Mouse (Mus musculus): ENCODE results near the gene Olfr959. TPM values are rescaled to one million over a fixed set of nuclear protein-coding genes. Genes with fewer than 3 reads are reported as not detected.

Olfr959 gene
- total and polyA plus RNA-seq, 3 experiments, result not detected

DNA sequence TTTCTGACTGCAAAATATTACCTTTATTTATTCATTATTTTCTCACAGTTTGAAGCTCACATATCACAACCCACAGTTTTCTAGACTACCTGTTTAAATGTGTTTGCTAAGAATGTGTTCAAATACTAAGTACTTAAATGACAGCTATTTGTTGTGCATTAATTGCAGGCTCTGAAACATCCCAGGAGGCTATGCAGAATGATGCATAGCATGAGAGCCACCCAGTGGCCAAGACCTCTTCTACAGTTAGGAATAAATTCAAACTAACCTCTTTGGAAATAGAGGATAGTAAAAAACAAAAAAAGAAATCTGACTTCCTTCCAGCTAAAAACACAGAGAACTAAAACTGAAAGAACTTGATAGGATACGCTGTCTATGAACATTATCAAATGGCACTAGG lies 36.6 kb upstream of the Olfr959 start:
- no peak overlapping the region for H3K4me3 ChIP-seq (replicated peaks in 1 of 3; ENCODE audit: low read depth in 2 of 3, low read length in 2 of 3, poor library complexity in 1 of 3)
- H3K4me2 ChIP-seq (ENCODE audit: insufficient read depth, low read depth, poor library complexity, severe bottlenecking), result no peak overlapping the region
- dilution Hi-C loops (cut with MboI; ENCODE audit: extremely low pct_ligation_motif_present, extremely low pct_unique_long_range_greater_than_20kb, low sequenced_read_pairs), result no loop called here
- TF ChIP-seq SMC3 (IDR thresholded peaks at IDR 0.05; ENCODE audit: low read depth, low read length), result peak; percentile 54
- no peak for TF ChIP-seq ZC3H11A (IDR thresholded peaks at IDR 0.05; ENCODE audit: low read depth, low read length)
- TF ChIP-seq JUN (IDR thresholded peaks at IDR 0.05; ENCODE audit: insufficient read depth, low read depth, low read length), result no peak
- peak; percentile 10 to 47; a peak in 2 of 4 replicates for TF ChIP-seq CTCF (conservative IDR thresholded peaks at IDR 0.05 in 1 of 2, IDR thresholded peaks at IDR 0.05 in 1 of 2; ENCODE audit: low read depth in 2 of 2, low read length in 2 of 2)
- no peak for TF ChIP-seq MYC (IDR thresholded peaks at IDR 0.05; ENCODE audit: low read depth, low read length)
- peak; percentile 61 for TF ChIP-seq RAD21 (IDR thresholded peaks at IDR 0.05; ENCODE audit: low read depth, low read length)
- H3K27me3 ChIP-seq (replicated peaks), result no peaks in the 10 kb centered on the region
- H3K36me3 ChIP-seq (replicated peaks in 1 of 2; ENCODE audit: control insufficient read depth in 1 of 2, insufficient read depth in 1 of 2, low read length in 1 of 2), result no peaks in the 10 kb centered on the region
- peak; percentile 29 for DNase-seq (ENCODE audit: extremely low read depth)
- H3K9ac ChIP-seq (ENCODE audit: insufficient read depth, low read depth), result no peak overlapping the region
- H3K79me2 ChIP-seq (replicated peaks; ENCODE audit: control insufficient read depth, extremely low read depth, insufficient read depth, poor library complexity, severe bottlenecking), result no peaks in the 10 kb centered on the region
- H3K4me1 ChIP-seq (ENCODE audit: control insufficient read depth in 1 of 2, insufficient read depth in 2 of 2), result no peaks in the 10 kb centered on the region
- in situ Hi-C loops (cut with MboI; ENCODE audit: low pct_ligation_motif_present, low pct_unique_long_range_greater_than_20kb, low sequenced_read_pairs), result no loop called here
- H3K27ac ChIP-seq (ENCODE audit: insufficient read depth, low read depth), result no peak overlapping the region
- no peaks in the 10 kb centered on the region for H3K9me3 ChIP-seq (replicated peaks; ENCODE audit: low read length)

DNA sequence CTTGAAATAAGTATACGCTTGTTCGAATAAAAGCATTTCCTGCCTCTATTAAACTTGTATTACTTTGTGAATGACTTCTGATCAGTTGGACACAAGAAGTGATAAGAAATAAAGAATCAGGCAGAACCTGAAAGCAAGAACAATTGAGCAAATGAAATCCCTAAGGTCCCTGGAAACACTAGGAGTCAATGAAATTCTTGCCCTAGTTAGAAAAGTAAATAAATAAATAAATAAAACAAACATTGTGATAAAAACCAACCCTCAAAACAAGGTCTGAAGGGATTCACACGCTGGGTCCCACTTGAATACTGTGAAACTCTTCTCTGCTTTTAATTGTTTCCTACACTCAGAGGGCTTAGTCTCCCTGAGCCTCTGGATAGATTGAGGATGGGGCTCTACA lies 35.0 kb upstream of the Olfr959 start, which contains the start of gene Olfr148:
Gene Olfr148, plus strand, starts transcription at position 301 of the 400 bp plus-strand sequence.
- in situ Hi-C loops (cut with MboI; ENCODE audit: low pct_ligation_motif_present, low pct_unique_long_range_greater_than_20kb, low sequenced_read_pairs) (no loop called here), dilution Hi-C loops (cut with MboI; ENCODE audit: extremely low pct_ligation_motif_present, extremely low pct_unique_long_range_greater_than_20kb, low sequenced_read_pairs) (no loop called here)
- DNase-seq (ENCODE audit: extremely low read depth), result no peak
- H3K9me3 ChIP-seq (replicated peaks; ENCODE audit: low read length), result no peaks in the 10 kb centered on the region
- no peak within 1 kb of the TSS for H3K27ac ChIP-seq (ENCODE audit: insufficient read depth, low read depth)
- no peak within 1 kb of the TSS for H3K4me3 ChIP-seq (replicated peaks in 1 of 3; ENCODE audit: low read depth in 2 of 3, low read length in 2 of 3, poor library complexity in 1 of 3)
- TF ChIP-seq MAFK (IDR thresholded peaks at IDR 0.05; ENCODE audit: insufficient replicate concordance, low read length) (no peak), ETS1 (conservative IDR thresholded peaks at IDR 0.05; ENCODE audit: low read depth, low read length) (no peak), RAD21 (IDR thresholded peaks at IDR 0.05; ENCODE audit: low read depth, low read length) (no peak), UBTF (IDR thresholded peaks at IDR 0.05; ENCODE audit: low read depth, low read length) (no peak), ZMIZ1 (IDR thresholded peaks at IDR 0.05; ENCODE audit: low read depth, low read length) (no peak), MAX (IDR thresholded peaks at IDR 0.05; ENCODE audit: low read length) (no peak), POLR2A (IDR thresholded peaks at IDR 0.05; ENCODE audit: low read depth, low read length) (no peak), POLR2AphosphoS2 (IDR thresholded peaks at IDR 0.05; ENCODE audit: low read depth, low read length) (no peak), PAX5 (IDR thresholded peaks at IDR 0.05; ENCODE audit: low read length) (no peak), CTCF (conservative IDR thresholded peaks at IDR 0.05 in 1 of 2, IDR thresholded peaks at IDR 0.05 in 1 of 2; ENCODE audit: low read depth in 2 of 2, low read length in 2 of 2) (no peak), CHD2 (IDR thresholded peaks at IDR 0.05; ENCODE audit: low read length) (no peak), CHD1 (IDR thresholded peaks at IDR 0.05; ENCODE audit: low read depth, low read length) (no peak)
- no peaks in the 10 kb centered on the region for H3K27me3 ChIP-seq (replicated peaks)
- no peak within 1 kb of the TSS for H3K4me2 ChIP-seq (ENCODE audit: insufficient read depth, low read depth, poor library complexity, severe bottlenecking)
- H3K4me1 ChIP-seq (ENCODE audit: control insufficient read depth in 1 of 2, insufficient read depth in 2 of 2), result no peaks in the 10 kb centered on the region
- H3K79me2 ChIP-seq (replicated peaks; ENCODE audit: control insufficient read depth, extremely low read depth, insufficient read depth, poor library complexity, severe bottlenecking), result no peaks in the 10 kb centered on the region
- no peak within 1 kb of the TSS for H3K9ac ChIP-seq (ENCODE audit: insufficient read depth, low read depth)
- H3K36me3 ChIP-seq (replicated peaks in 1 of 2; ENCODE audit: control insufficient read depth in 1 of 2, insufficient read depth in 1 of 2, low read length in 1 of 2), result no peaks in the 10 kb centered on the region
